Mouse (Mus musculus) thymus, postnatal 0 days (tissue): ENCODE data around the gene Map7d3. TPM values are rescaled to one million over a fixed set of nuclear protein-coding genes. Genes with fewer than 3 reads are reported as not detected.

Experiments used
- polyA plus RNA-seq: library from polyadenylated mRNA; unstranded; fragments of >200 nt; fragmentation: Nextera tagmentation; extraction: Ambion mirVana; gene quantifications from 2 replicates; pipeline ENCODE4 v1.2.1, GENCODE M21; 2015

The Map7d3 gene
- polyA plus RNA-seq, 1 experiment from 2014 or later = 1.2 TPM

Other genes with a start within 250 kb of the Map7d3 start
- 15.2 and 17.2 TPM in 2 replicates for gene Mmgt1, start 224.3 kb downstream of the Map7d3 start, polyA plus RNA-seq
- 6.7 and 7.6 TPM in 2 replicates for gene Slc9a6, start 212.6 kb downstream of the Map7d3 start, polyA plus RNA-seq
- 7.9 and 9.5 TPM in 2 replicates for gene Fhl1, start 90.5 kb downstream of the Map7d3 start, polyA plus RNA-seq
- not detected in 2 replicates for gene Adgrg4, start 47.8 kb upstream of the Map7d3 start, polyA plus RNA-seq
- not detected in 2 replicates for gene Brs3, start 220.7 kb upstream of the Map7d3 start, polyA plus RNA-seq
- 57.5 and 57.6 TPM in 2 replicates for gene Htatsf1, start 231.3 kb upstream of the Map7d3 start, polyA plus RNA-seq